Mouse (Mus musculus) embryonic facial prominence, embryonic 14.5 days (tissue): ENCODE data around the gene 1700020D05Rik. TPM values are rescaled to one million over a fixed set of nuclear protein-coding genes. Genes with fewer than 3 reads are reported as not detected.

ENCODE experiments used
- ATAC-seq: fragments of 200-750 bp; cut with Nextera tagmentation; 2 replicates; pipeline ENCODE4 v1.8.0; 2017; ENCODE audit warnings: low read depth, moderate number of reproducible peaks, moderate TSS enrichment
- DNase-seq: peaks from one replicate; pipeline ENCODE4 v3.0.0-alpha.2; 2015; ENCODE audit warnings: low spot score
- H3K27ac ChIP-seq: fragments of 300-500 bp; sonication (generic); replicated peaks from 2 replicates; pipeline ENCODE4 v1.5.1; 2014; ENCODE audit warnings: low read depth, mild to moderate bottlenecking, low read length, moderate library complexity
- H3K27me3 ChIP-seq: fragments of 300-500 bp; sonication (generic); replicated peaks from 2 replicates; pipeline ENCODE4 v1.6.1; 2014; ENCODE audit warnings: low read length; ENCODE audit not compliant: control insufficient read depth, insufficient read depth
- H3K36me3 ChIP-seq: fragments of 300-500 bp; sonication (generic); 2 replicates; pipeline ENCODE4 v1.6.1; 2014; ENCODE audit warnings: low read length, mixed read lengths; ENCODE audit not compliant: control insufficient read depth, insufficient read depth
- H3K4me1 ChIP-seq: fragments of 300-500 bp; sonication (generic); 2 replicates; pipeline ENCODE4 v1.6.1; 2014; ENCODE audit warnings: antibody characterized with exemption, low read length; ENCODE audit not compliant: control insufficient read depth, insufficient read depth
- H3K4me2 ChIP-seq: fragments of 300-500 bp; sonication (generic); 2 replicates; pipeline ENCODE4 v1.6.1; 2014; ENCODE audit warnings: low read depth, mild to moderate bottlenecking, low read length, moderate library complexity, mixed read lengths
- H3K4me3 ChIP-seq: fragments of 300-500 bp; sonication (generic); 2 replicates; pipeline ENCODE4 v1.5.1; 2014; ENCODE audit warnings: low read depth, mild to moderate bottlenecking, low read length
- H3K9ac ChIP-seq: fragments of 300-500 bp; sonication (generic); 2 replicates; pipeline ENCODE4 v1.6.1; 2014; ENCODE audit warnings: low read depth, mild to moderate bottlenecking, low read length, moderate library complexity, mixed read lengths
- H3K9me3 ChIP-seq: fragments of 300-500 bp; sonication (generic); 2 replicates; pipeline ENCODE4 v1.6.1; 2016; ENCODE audit warnings: low read length; ENCODE audit not compliant: control insufficient read depth
- WGBS: fragments of 180-500 bp; shearing (Covaris S2); extraction: QIAGEN DNeasy Blood & Tissue Kit; methylation state at CpG from one replicate; pipeline ENCODE4 v1.1.7; 2014; 5-methylcytosine and 5-hydroxymethylcytosine counted together
- polyA plus RNA-seq: library from polyadenylated mRNA; unstranded; fragments of >200 nt; fragmentation: Nextera tagmentation; extraction: Ambion mirVana; gene quantifications from 2 replicates; pipeline ENCODE4 v1.2.1, GENCODE M21; 2014

Gene 1700020D05Rik
- polyA plus RNA-seq, 1 experiment from 2014 or later: not detected

DNA sequence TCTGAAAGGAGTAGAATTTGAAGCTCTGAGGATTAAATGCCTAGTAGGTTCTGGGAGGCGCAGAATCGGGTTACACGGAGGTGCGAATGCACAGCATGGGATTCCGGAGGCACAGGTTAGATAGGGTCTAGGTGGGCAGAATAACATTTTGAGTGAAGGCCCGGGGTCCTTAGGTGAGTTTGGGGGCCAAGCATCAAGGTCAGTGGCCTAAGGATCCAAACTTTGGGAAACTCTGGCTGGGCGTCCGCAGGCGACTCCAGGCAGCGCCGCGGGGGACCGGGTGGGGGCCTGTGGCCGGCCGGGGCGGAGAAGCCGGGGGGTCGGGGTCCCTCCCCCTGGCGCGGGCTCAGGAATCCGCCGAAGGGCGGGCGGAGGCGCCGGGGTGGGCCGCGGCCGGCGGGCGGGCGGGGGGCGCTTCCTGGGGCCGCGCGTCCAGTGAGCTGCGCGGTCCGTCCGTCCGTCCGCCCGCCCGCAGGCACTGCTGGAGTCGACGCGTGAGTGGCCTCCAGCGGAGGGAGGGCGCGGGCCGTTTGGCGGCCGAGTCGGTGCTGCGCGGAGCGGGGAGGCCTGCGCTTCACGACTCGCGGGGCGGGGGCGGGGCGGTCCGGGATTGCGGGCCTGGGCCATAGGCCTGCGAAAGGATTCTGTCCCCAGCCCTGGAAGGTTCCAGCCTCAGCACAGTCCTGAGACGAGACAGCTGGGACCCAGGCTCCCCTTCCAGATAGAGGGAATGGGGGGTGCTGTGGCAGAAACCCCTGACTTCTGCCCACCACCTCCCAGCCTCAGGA lies 29.1 kb downstream of the 1700020D05Rik start:
- H3K4me1 ChIP-seq: peaks cover 10% of the 10 kb centered on the region
- H3K9me3 ChIP-seq: no peaks in the 10 kb centered on the region
- no peaks in the 10 kb centered on the region for H3K27me3 ChIP-seq
- peak; percentile 70 for ATAC-seq
- peaks cover 33% of the 10 kb centered on the region for H3K36me3 ChIP-seq
- H3K4me3 ChIP-seq: peak overlapping the region; percentile 73
- 1% methylated on average over 20 of the region's 68 CpGs for WGBS
- H3K27ac ChIP-seq: peak overlapping the region; percentile 85
- H3K4me2 ChIP-seq: peak overlapping the region; percentile 82
- H3K9ac ChIP-seq: peak overlapping the region; percentile 87
- peak; percentile 58 for DNase-seq

GRCm38 (mm10) chr19:5473720-5474119 lies 29.9 kb downstream of the 1700020D05Rik start, which contains the start of gene Efemp2:
Gene Efemp2, plus strand, starts transcription at chr19:5473954.
- peak within 1 kb of the TSS; percentile 82 for H3K4me2 ChIP-seq
- ATAC-seq (peak; percentile 73), DNase-seq (peak; percentile 95)
- peak within 1 kb of the TSS; percentile 73 for H3K4me3 ChIP-seq
- peak within 1 kb of the TSS; percentile 85 for H3K27ac ChIP-seq
- H3K36me3 ChIP-seq: peaks cover 25% of the 10 kb centered on the region
- no peaks in the 10 kb centered on the region for H3K9me3 ChIP-seq
- no peaks in the 10 kb centered on the region for H3K27me3 ChIP-seq
- H3K4me1 ChIP-seq: peaks cover 10% of the 10 kb centered on the region
- H3K9ac ChIP-seq: peak within 1 kb of the TSS; percentile 87
- WGBS: 2% methylated on average over 16 of the region's 22 CpGs

DNA sequence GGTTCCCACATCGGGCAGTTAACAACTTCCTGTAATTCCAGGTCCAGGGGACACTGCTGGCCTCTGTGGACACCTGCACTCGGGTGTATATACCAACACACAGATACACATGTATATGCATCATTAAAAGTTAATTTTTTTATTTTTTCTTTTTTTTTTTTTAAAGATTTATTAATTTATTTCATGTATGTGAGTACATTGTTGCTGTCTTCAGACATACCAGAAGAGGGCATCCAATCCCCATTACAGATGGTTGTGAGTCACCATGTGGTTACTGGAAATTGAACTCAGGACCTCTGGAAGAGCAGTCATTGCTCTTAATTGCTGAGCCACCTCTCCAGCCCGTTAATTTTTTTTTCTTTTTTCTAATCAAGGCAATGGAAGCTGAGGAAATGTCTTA lies 30.7 kb downstream of the 1700020D05Rik start:
- DNase-seq (no peak), ATAC-seq (no peak)
- Histone ChIP-seq H3K9ac (no peak overlapping the region), H3K4me3 (no peak overlapping the region), H3K4me1 (peaks cover 10% of the 10 kb centered on the region), H3K9me3 (no peaks in the 10 kb centered on the region), H3K27me3 (no peaks in the 10 kb centered on the region), H3K4me2 (0 out of 2 replicates have a peak overlapping the region, but pooled peaks have one; percentile 82), H3K36me3 (peaks cover 19% of the 10 kb centered on the region), H3K27ac (peak overlapping the region; percentile 85; the same call in 1 of the 2 replicates)
- WGBS: 77% methylated on average over 3 of the region's 3 CpGs

DNA sequence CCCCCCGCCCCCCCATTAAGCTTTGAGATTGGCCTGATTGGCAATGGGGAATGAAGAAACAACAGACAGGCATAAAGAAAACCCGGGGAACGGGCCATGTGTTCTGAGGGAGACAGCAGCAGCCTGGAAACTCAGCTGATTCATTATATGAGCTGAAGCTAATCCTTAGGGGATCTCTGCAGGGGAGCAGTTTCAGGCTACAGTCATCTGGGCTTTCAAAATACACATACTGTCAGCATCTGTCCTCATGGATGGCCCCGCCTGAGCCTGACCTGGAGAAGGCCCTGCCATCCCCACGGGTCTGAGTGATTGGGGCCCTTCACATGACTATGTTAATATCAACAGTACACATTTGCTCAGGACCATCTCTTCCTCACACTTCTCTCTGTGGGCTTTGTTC lies 31.7 kb downstream of the 1700020D05Rik start:
- peaks cover 10% of the 10 kb centered on the region for H3K4me1 ChIP-seq
- WGBS: 32% methylated on average over 5 of the region's 5 CpGs
- no peaks in the 10 kb centered on the region for H3K27me3 ChIP-seq
- H3K4me2 ChIP-seq: no peak overlapping the region
- ATAC-seq: no peak
- no peak overlapping the region for H3K27ac ChIP-seq
- H3K9me3 ChIP-seq: no peaks in the 10 kb centered on the region
- H3K36me3 ChIP-seq: peaks cover 20% of the 10 kb centered on the region
- peak; percentile 48 for DNase-seq
- H3K9ac ChIP-seq: 0 out of 2 replicates have a peak overlapping the region, but pooled peaks have one; percentile 46
- no peak overlapping the region for H3K4me3 ChIP-seq

DNA sequence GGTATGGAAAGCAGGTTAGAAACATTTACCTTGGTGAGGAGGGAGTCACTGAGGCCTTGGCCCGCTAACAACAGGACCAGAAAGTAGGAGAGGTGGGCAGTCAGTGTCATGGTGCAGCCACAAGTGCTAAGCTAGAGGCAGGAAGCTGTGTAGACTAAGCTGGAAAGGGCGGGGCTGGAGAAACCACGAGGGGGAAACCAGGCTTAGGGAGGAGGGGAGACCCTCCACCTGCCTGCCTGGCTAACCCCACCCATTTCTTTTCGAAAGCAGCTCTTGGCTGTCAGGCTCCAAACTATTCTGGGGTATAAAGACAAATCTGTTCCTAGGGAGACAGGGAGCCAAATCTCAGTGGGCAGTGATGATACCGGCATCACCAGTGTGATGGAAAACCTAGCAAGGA lies 35.2 kb downstream of the 1700020D05Rik start, which contains the start of gene Ctsw:
Gene Ctsw (minus strand): TSS at position 134 of the 400 bp plus-strand sequence.
- ATAC-seq: no peak
- 51% methylated on average over 5 of the region's 5 CpGs for WGBS
- no peaks in the 10 kb centered on the region for H3K9me3 ChIP-seq
- H3K27ac ChIP-seq: no peak within 1 kb of the TSS
- peaks cover 42% of the 10 kb centered on the region for H3K36me3 ChIP-seq
- H3K4me2 ChIP-seq: no peak within 1 kb of the TSS
- no peak within 1 kb of the TSS for H3K9ac ChIP-seq
- H3K4me1 ChIP-seq: 0 out of 2 replicates have a peak, but pooled peaks cover 3% of the 10 kb centered on the region
- no peak within 1 kb of the TSS for H3K4me3 ChIP-seq
- H3K27me3 ChIP-seq: no peaks in the 10 kb centered on the region
- DNase-seq: no peak

DNA sequence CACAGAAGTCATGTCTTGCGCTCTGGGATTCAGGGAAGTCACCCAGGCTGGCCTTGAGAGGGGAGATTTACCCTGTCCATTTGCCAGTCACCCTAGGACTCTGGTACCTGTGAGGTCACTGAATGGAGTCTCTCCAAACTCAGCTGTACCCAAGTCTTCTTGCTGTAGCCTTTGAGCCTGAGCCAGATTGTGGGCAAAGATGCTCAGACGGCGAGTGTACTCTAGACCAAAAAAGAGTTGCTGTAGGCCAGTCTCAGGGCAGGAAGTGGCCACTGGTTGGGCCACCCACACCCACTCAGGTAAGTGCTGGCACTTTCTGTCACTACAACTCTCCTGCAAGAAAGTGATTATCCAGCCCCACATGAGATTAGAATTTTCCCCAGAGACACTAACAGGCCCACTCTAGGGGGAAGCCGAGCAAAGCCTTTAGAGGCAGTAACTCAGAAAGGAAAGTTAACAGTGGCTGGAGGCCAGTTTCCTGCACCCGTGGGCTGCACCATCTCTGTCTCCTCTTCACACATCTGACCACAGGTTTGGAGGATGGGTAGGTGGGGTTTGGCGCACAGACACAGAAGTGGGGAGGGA lies 36.6 kb downstream of the 1700020D05Rik start:
- 92% methylated on average over 6 of the region's 6 CpGs for WGBS
- Histone ChIP-seq H3K27ac (no peak overlapping the region), H3K27me3 (no peaks in the 10 kb centered on the region), H3K36me3 (peaks cover 53% of the 10 kb centered on the region), H3K4me2 (no peak overlapping the region), H3K9ac (no peak overlapping the region), H3K9me3 (no peaks in the 10 kb centered on the region), H3K4me3 (no peak overlapping the region), H3K4me1 (0 out of 2 replicates have a peak, but pooled peaks cover 3% of the 10 kb centered on the region)
- ATAC-seq (no peak), DNase-seq (no peak)

DNA sequence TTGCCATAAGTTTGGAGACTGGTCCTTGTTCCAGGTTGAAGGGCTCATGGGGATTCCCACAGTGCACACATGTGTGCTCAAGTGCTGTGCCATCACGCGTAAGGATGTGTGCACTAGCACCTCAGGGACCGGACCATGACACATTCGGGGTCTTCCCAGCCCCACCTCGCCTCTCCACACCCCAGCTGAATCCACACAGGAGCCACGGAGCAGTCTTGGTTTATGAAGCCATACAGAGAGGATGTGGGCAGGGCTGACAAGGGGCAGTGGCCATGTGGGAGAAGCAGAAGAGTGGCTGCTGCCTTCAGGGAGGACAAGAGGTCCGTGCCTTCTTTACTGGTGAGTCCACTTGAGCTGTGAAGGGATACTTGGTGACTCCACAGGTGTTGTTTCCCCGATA lies 38.5 kb downstream of the 1700020D05Rik start:
- Histone ChIP-seq H3K4me1 (peaks cover 10% of the 10 kb centered on the region), H3K4me3 (no peak overlapping the region), H3K36me3 (peaks cover 53% of the 10 kb centered on the region), H3K9ac (no peak overlapping the region), H3K9me3 (no peaks in the 10 kb centered on the region), H3K27ac (no peak overlapping the region), H3K27me3 (no peaks in the 10 kb centered on the region), H3K4me2 (no peak overlapping the region)
- WGBS: 94% methylated on average over 8 of the region's 8 CpGs
- no peak for ATAC-seq
- DNase-seq: no peak

GRCm38 (mm10) chr19:5463791-5464562 lies 39.6 kb downstream of the 1700020D05Rik start:
- ATAC-seq (peak; percentile 73; the same call in 1 of the 2 replicates), DNase-seq (peak; percentile 86)
- Histone ChIP-seq H3K27ac (0 out of 2 replicates have a peak overlapping the region, but pooled peaks have one; percentile 42), H3K9ac (peak overlapping the region; percentile 59), H3K27me3 (no peaks in the 10 kb centered on the region), H3K4me1 (peaks cover 13% of the 10 kb centered on the region), H3K36me3 (peaks cover 53% of the 10 kb centered on the region), H3K9me3 (no peaks in the 10 kb centered on the region), H3K4me3 (peak overlapping the region; percentile 23), H3K4me2 (peak overlapping the region; percentile 46)
- WGBS: 35% methylated on average over 15 of the region's 15 CpGs
